Mouse (Mus musculus) lung, postnatal 0 days (tissue): ENCODE data around the gene Cited4. TPM values are rescaled to one million over a fixed set of nuclear protein-coding genes. Genes with fewer than 3 reads are reported as not detected.

Experiments used
- ATAC-seq: fragments of 200-750 bp; cut with Nextera tagmentation; 2 replicates; pipeline ENCODE4 v1.8.0; 2017; ENCODE audit warnings: moderate library complexity
- DNase-seq: peaks from one replicate; pipeline ENCODE4 v3.0.0-alpha.2; 2016; ENCODE audit warnings: low spot score
- H3K27ac ChIP-seq: fragments of 300-500 bp; sonication (generic); 2 replicates; pipeline ENCODE4 v1.5.1; 2014; ENCODE audit warnings: antibody characterized with exemption, mild to moderate bottlenecking, low read length, mixed read lengths
- H3K27me3 ChIP-seq: fragments of 300-500 bp; sonication (generic); replicated peaks from 2 replicates; pipeline ENCODE4 v1.6.1; 2014; ENCODE audit warnings: low read length, mixed read lengths; ENCODE audit not compliant: insufficient read depth
- H3K36me3 ChIP-seq: fragments of 300-500 bp; sonication (generic); 2 replicates; pipeline ENCODE4 v1.6.1; 2014; ENCODE audit warnings: low read length, mixed read lengths; ENCODE audit not compliant: insufficient read depth
- H3K4me1 ChIP-seq: fragments of 300-500 bp; sonication (generic); 2 replicates; pipeline ENCODE4 v1.6.1; 2014; ENCODE audit warnings: antibody characterized with exemption, low read depth, low read length, mixed read lengths; ENCODE audit not compliant: insufficient read depth
- H3K4me2 ChIP-seq: fragments of 300-500 bp; sonication (generic); replicated peaks from 2 replicates; pipeline ENCODE4 v1.6.1; 2014; ENCODE audit warnings: low read depth, mild to moderate bottlenecking, low read length, moderate library complexity, mixed read lengths
- H3K4me3 ChIP-seq: fragments of 300-500 bp; sonication (generic); 2 replicates; pipeline ENCODE4 v1.5.1; 2014; ENCODE audit warnings: low read depth, low read length
- H3K9ac ChIP-seq: fragments of 300-500 bp; sonication (generic); replicated peaks from 2 replicates; pipeline ENCODE4 v1.6.1; 2014; ENCODE audit warnings: low read depth, mild to moderate bottlenecking
- H3K9me3 ChIP-seq: fragments of 300-500 bp; sonication (generic); 2 replicates; pipeline ENCODE4 v1.6.1; 2016; ENCODE audit warnings: low read length, mixed read lengths
- CTCF ChIP-seq: IDR thresholded peaks from 2 replicates; pipeline ENCODE4 v1.5.1; 2016; ENCODE audit warnings: antibody characterized with exemption, mild to moderate bottlenecking
- EP300 ChIP-seq: IDR thresholded peaks from 2 replicates; pipeline ENCODE4 v1.6.1; 2016; ENCODE audit warnings: antibody characterized with exemption, mild to moderate bottlenecking, control low read depth
- WGBS: fragments of 180-500 bp; shearing (Covaris S2); extraction: QIAGEN DNeasy Blood & Tissue Kit; methylation state at CpG from one replicate; pipeline ENCODE4 v1.1.7; 2014; 5-methylcytosine and 5-hydroxymethylcytosine counted together
- polyA plus RNA-seq: library from polyadenylated mRNA; unstranded; fragments of >200 nt; fragmentation: Nextera tagmentation; extraction: Ambion mirVana; gene quantifications from 2 replicates; pipeline ENCODE4 v1.2.1, GENCODE M21; 2015

Cited4 gene
- polyA plus RNA-seq, 1 experiment from 2014 or later, result 4.2 TPM

DNA sequence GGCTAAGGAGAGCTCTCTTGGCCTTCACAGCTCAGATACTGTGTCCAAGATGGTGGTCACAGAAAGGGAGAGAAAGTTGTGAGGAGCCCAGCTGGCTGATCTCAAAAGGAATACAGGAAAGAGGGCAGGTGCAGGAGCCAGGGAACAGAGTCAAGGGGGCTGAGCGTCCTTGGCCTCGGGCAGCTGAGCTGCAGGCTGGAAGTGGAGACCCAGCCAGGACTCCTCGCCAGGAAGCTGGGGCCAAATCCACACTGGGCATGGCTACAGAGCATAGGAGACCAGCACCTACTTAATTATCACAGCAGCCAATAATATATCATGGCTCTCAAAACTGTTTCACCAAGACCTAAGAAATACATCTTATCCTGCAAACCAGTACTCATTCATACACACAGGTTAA lies 34.8 kb downstream of the Cited4 start:
- H3K27ac ChIP-seq, result no peak overlapping the region
- no peak for TF ChIP-seq EP300
- TF ChIP-seq CTCF, result no peak
- no peak overlapping the region for H3K9ac ChIP-seq
- DNase-seq (no peak), ATAC-seq (no peak)
- H3K4me3 ChIP-seq, result no peak overlapping the region
- no peaks in the 10 kb centered on the region for H3K4me1 ChIP-seq
- 62% methylated on average over 3 of the region's 3 CpGs for WGBS
- no peak overlapping the region for H3K4me2 ChIP-seq
- H3K9me3 ChIP-seq, result no peaks in the 10 kb centered on the region
- 0 out of 2 replicates have a peak, but pooled peaks cover 4% of the 10 kb centered on the region for H3K27me3 ChIP-seq
- no peaks in the 10 kb centered on the region for H3K36me3 ChIP-seq

DNA sequence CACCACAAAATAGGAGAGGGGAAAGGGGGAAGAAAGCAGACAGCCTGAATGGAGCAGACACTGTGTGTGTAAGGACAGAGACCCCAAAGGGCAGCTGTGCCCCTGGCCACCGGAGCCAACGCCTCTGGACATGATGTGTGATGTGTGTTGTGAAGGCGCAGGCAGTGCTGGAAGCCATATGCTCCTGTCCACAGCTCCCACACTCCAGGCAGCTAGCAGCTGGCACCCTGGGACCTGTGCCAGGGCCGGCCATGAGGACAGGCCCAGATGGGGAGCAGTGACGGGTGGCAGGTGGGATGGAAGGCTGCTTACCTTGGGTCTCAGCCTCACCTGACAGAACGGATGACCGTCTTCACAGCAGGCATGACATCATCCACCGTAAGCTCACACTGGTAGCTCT lies 35.7 kb downstream of the Cited4 start:
- TF ChIP-seq EP300 (no peak), CTCF (no peak)
- no peak for ATAC-seq
- Histone ChIP-seq H3K9me3 (no peaks in the 10 kb centered on the region), H3K4me2 (no peak overlapping the region), H3K27me3 (0 out of 2 replicates have a peak, but pooled peaks cover 4% of the 10 kb centered on the region), H3K36me3 (no peaks in the 10 kb centered on the region), H3K9ac (no peak overlapping the region), H3K4me1 (no peaks in the 10 kb centered on the region), H3K4me3 (no peak overlapping the region), H3K27ac (no peak overlapping the region)
- no peak for DNase-seq
- WGBS, result 64% methylated on average over 8 of the region's 8 CpGs

DNA sequence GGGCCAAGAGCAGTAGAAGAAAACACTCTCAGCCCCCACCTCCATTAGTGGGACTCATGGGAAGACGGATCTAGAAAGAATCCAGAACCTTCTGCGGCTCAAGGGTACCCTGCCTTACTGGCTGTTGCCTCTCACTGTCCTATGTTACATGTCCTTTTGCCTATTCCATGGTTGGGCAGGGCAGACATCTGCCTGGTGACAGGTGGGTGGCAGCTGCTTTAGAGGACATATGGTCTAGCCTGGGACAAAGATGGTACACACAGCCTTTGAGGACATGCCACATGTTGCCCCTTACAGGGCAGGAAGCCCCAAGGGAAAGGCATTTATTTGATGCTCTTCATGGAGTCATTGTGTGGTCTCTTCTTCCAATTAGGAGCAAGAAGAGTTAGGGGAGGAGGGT lies 36.1 kb downstream of the Cited4 start:
- DNase-seq (no peak), ATAC-seq (no peak)
- TF ChIP-seq CTCF, result no peak
- no peak for TF ChIP-seq EP300
- Histone ChIP-seq H3K27me3 (0 out of 2 replicates have a peak, but pooled peaks cover 4% of the 10 kb centered on the region), H3K9ac (no peak overlapping the region), H3K4me2 (no peak overlapping the region), H3K36me3 (no peaks in the 10 kb centered on the region), H3K4me1 (no peaks in the 10 kb centered on the region), H3K4me3 (no peak overlapping the region), H3K27ac (no peak overlapping the region), H3K9me3 (no peaks in the 10 kb centered on the region)
- 82% methylated on average over 2 of the region's 2 CpGs for WGBS

DNA sequence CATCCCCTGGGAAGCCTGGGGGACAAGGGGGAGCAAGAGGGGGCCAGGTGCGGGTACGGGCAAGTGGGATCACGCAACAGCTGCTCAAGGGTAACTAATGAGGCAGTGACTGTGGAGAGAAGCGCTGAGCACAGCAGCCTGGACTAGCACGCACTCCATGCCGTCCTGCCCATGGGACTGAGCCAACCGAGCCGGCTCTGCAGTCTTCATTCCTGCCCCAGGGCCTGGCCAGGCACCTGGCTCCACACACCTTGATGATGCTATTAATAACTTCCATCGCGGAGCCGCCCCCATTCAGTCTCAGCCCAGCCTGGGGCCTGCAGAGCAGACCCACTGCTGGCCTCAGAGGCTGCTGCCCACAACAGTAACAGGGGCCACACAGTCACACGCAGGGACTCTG lies 45.9 kb downstream of the Cited4 start:
- Histone ChIP-seq H3K4me1 (peaks cover 10% of the 10 kb centered on the region; the same call in 1 of the 2 replicates), H3K27ac (no peak overlapping the region), H3K4me2 (no peak overlapping the region), H3K27me3 (no peaks in the 10 kb centered on the region), H3K4me3 (no peak overlapping the region), H3K36me3 (no peaks in the 10 kb centered on the region), H3K9ac (no peak overlapping the region), H3K9me3 (no peaks in the 10 kb centered on the region)
- 76% methylated on average over 12 of the region's 12 CpGs for WGBS
- ATAC-seq (no peak), DNase-seq (no peak)
- TF ChIP-seq CTCF (no peak), EP300 (no peak)

DNA sequence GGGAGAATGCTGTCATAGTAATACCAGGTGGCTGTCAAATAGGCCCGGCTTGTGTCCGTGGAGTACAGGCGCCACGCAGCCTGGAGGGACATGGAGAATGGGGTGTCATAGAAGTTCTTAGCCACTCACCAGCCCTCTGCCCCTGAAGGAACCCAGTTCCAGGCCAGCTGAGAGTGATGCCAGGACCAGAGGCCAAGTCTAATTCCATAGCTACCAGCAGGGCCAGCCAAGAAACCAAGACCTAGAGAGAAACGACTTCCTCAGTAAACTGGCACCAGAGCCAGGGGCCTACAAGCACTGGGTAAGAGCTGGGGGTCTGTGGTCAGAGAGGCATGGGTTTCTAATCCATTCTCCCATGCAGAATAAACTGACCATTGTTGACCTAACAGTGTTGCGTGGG lies 46.6 kb downstream of the Cited4 start:
- peaks cover 10% of the 10 kb centered on the region; the same call in 1 of the 2 replicates for H3K4me1 ChIP-seq
- no peaks in the 10 kb centered on the region for H3K27me3 ChIP-seq
- ATAC-seq (no peak), DNase-seq (no peak)
- no peak overlapping the region for H3K4me2 ChIP-seq
- TF ChIP-seq CTCF (no peak), EP300 (no peak)
- no peak overlapping the region for H3K27ac ChIP-seq
- H3K9ac ChIP-seq, result no peak overlapping the region
- no peaks in the 10 kb centered on the region for H3K9me3 ChIP-seq
- no peak overlapping the region for H3K4me3 ChIP-seq
- 89% methylated on average over 6 of the region's 6 CpGs for WGBS
- H3K36me3 ChIP-seq, result no peaks in the 10 kb centered on the region

DNA sequence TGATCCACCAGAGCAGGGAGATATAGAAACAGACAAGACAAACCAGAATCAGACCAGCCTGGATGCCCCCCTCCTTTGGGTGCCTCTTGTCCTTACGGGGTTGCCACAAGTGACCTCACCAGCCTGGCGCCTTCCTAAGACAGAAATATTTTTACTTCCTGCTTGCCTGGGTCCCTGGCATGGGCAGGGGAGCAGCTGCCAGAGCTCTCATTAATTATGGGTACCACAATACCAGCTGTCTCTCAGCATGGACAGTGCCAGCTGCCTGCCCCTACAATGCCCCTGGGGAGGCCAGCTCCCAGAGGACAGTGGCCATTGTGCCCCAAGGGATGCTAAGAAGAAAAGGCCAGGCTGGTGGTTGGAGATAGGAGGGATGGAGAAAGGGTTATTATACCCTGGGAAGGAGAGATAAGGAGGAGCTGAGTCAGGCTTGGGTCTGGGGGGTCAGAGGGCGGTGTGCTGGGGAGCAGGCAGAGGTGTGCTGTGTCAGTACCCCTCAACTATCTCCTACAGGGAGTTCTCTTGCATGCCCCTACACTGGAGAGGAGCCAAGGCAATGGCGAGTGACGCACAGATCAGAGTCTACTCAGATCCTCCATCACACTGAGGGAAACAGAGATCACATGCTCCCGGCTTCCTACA lies 47.6 kb downstream of the Cited4 start:
- Histone ChIP-seq H3K27ac (no peak overlapping the region), H3K4me1 (peaks cover 10% of the 10 kb centered on the region; the same call in 1 of the 2 replicates), H3K4me3 (no peak overlapping the region), H3K9ac (no peak overlapping the region), H3K9me3 (no peaks in the 10 kb centered on the region), H3K27me3 (no peaks in the 10 kb centered on the region), H3K36me3 (no peaks in the 10 kb centered on the region), H3K4me2 (no peak overlapping the region)
- no peak for DNase-seq
- 74% methylated on average over 6 of the region's 6 CpGs for WGBS
- ATAC-seq, result no peak
- TF ChIP-seq CTCF (no peak), EP300 (no peak)
